Mouse (Mus musculus) cerebellum, adult 2 months (tissue): ENCODE data around the gene Prx. TPM values are rescaled to one million over a fixed set of nuclear protein-coding genes. Genes with fewer than 3 reads are reported as not detected.

Source experiments
- DNase-seq, 2 experiments: peaks; one replicate each; pipeline ENCODE4 v3.0.0; 2021
- H3K27ac ChIP-seq: fragments of 200-500 bp; 2 replicates; pipeline ENCODE4 v1.5.1; 2012; ENCODE audit warnings: low read length, control low read depth, inconsistent platforms; ENCODE audit not compliant: insufficient read depth
- H3K27me3 ChIP-seq: fragments of 200-500 bp; 2 replicates; pipeline ENCODE4 v1.6.1; 2012; ENCODE audit warnings: inconsistent platforms, mild to moderate bottlenecking, low read length, moderate library complexity; ENCODE audit not compliant: control insufficient read depth, insufficient read depth
- H3K4me1 ChIP-seq: fragments of 200-500 bp; 2 replicates; pipeline ENCODE4 v1.6.1; 2011; ENCODE audit warnings: low read length; ENCODE audit not compliant: control insufficient read depth, insufficient read depth
- H3K4me3 ChIP-seq: fragments of 200-500 bp; replicated peaks from 2 replicates; pipeline ENCODE3; 2011; ENCODE audit warnings: mild to moderate bottlenecking, low read depth, low read length, control low read depth; ENCODE audit not compliant: insufficient read depth
- CTCF ChIP-seq: fragments of 200-500 bp; IDR thresholded peaks from 2 replicates; pipeline ENCODE4 v1.5.1; 2011; ENCODE audit warnings: low read depth, mild to moderate bottlenecking, control low read depth, low read length, moderate library complexity, borderline replicate concordance; ENCODE audit not compliant: insufficient read depth
- POLR2A ChIP-seq: fragments of 200-500 bp; IDR thresholded peaks from 2 replicates; pipeline ENCODE4 v1.6.1; 2011; ENCODE audit warnings: low read length, control low read depth, borderline replicate concordance; ENCODE audit not compliant: insufficient read depth
- WGBS: fragments of 180-500 bp; shearing (Covaris S2); methylation state at CpG from one replicate; pipeline ENCODE4 v1.1.7; 2018; 5-methylcytosine and 5-hydroxymethylcytosine counted together
- polyA plus RNA-seq: library from polyadenylated mRNA; depleted of rRNA; stranded (reverse); fragments of >200 nt; gene quantifications from 2 replicates; pipeline ENCODE4 v1.2.3, GENCODE M21; 2012

Gene Prx
- polyA plus RNA-seq, 1 experiment = 0.34 TPM

- H3K27me3 ChIP-seq = no peaks in the 10 kb centered on the region
- H3K27ac ChIP-seq = no peak overlapping the region
- no peak for DNase-seq
- H3K4me1 ChIP-seq = no peaks in the 10 kb centered on the region
- TF ChIP-seq CTCF (no peak), POLR2A (no peak)
- WGBS = 92% methylated on average over 2 of the region's 2 CpGs
- H3K4me3 ChIP-seq = no peak overlapping the region
These were observed 11.7 kb downstream of the Prx start for GRCm38 (mm10) chr7:27510809-27511208.

- Histone ChIP-seq H3K4me1 (no peaks in the 10 kb centered on the region), H3K27ac (no peak overlapping the region), H3K4me3 (no peak overlapping the region), H3K27me3 (no peaks in the 10 kb centered on the region)
- no peak for TF ChIP-seq CTCF
- no peak for TF ChIP-seq POLR2A
- DNase-seq = no peak
- 78% methylated on average over 9 of the region's 9 CpGs for WGBS
These were observed 15.8 kb downstream of the Prx start for GRCm38 (mm10) chr7:27514961-27515360.

GRCm38 (mm10) chr7:27518314-27518713 is 19.2 kb downstream of the Prx start:
- H3K4me3 ChIP-seq = no peak overlapping the region
- 84% methylated on average over 9 of the region's 9 CpGs for WGBS
- TF ChIP-seq POLR2A (no peak), CTCF (no peak)
- no peaks in the 10 kb centered on the region for H3K4me1 ChIP-seq
- no peak for DNase-seq
- H3K27me3 ChIP-seq = no peaks in the 10 kb centered on the region
- H3K27ac ChIP-seq = no peak overlapping the region

GRCm38 (mm10) chr7:27520104-27520503 is 21.0 kb downstream of the Prx start:
- Histone ChIP-seq H3K4me3 (no peak overlapping the region), H3K27me3 (no peaks in the 10 kb centered on the region), H3K4me1 (no peaks in the 10 kb centered on the region), H3K27ac (no peak overlapping the region)
- TF ChIP-seq CTCF = 0 out of 2 replicates have a peak, but pooled peaks have one; percentile 11
- no peak for TF ChIP-seq POLR2A
- DNase-seq = no peak

GRCm38 (mm10) chr7:27520599-27520998 is 21.5 kb downstream of the Prx start:
- DNase-seq = no peak
- Histone ChIP-seq H3K4me1 (no peaks in the 10 kb centered on the region), H3K4me3 (no peak overlapping the region), H3K27ac (no peak overlapping the region), H3K27me3 (no peaks in the 10 kb centered on the region)
- TF ChIP-seq POLR2A (no peak), CTCF (no peak)
- 23% methylated on average over 1 of the region's 1 CpGs for WGBS

GRCm38 (mm10) chr7:27522967-27523366 is 23.8 kb downstream of the Prx start, which contains the start of gene Hipk4:
Hipk4 (plus strand) TSS chr7:27523267.
- 61% methylated on average over 5 of the region's 5 CpGs for WGBS
- H3K27ac ChIP-seq = no peak within 1 kb of the TSS

GRCm38 (mm10) chr7:27523805-27524204 is 24.7 kb downstream of the Prx start:
- no peak for DNase-seq
- Histone ChIP-seq H3K27me3 (no peaks in the 10 kb centered on the region), H3K4me3 (no peak overlapping the region), H3K27ac (no peak overlapping the region), H3K4me1 (no peaks in the 10 kb centered on the region)
- TF ChIP-seq POLR2A = no peak
- no peak for TF ChIP-seq CTCF
- 95% methylated on average over 13 of the region's 13 CpGs for WGBS

More at GRCm38 (mm10) chr7:27522967-27523366, 23.8 kb downstream of the Prx start, which contains the start of gene Hipk4:
- Histone ChIP-seq H3K4me3 (no peak within 1 kb of the TSS), H3K4me1 (no peaks in the 10 kb centered on the region), H3K27me3 (no peaks in the 10 kb centered on the region)
- TF ChIP-seq POLR2A = no peak
- no peak for TF ChIP-seq CTCF
- DNase-seq = no peak

GRCm38 (mm10) chr7:27526039-27526827 is 27.1 kb downstream of the Prx start:
- WGBS = 15% methylated on average over 10 of the region's 10 CpGs
- TF ChIP-seq POLR2A (no peak), CTCF (peak; percentile 94)
- Histone ChIP-seq H3K4me3 (no peak overlapping the region), H3K4me1 (no peaks in the 10 kb centered on the region), H3K27ac (no peak overlapping the region), H3K27me3 (no peaks in the 10 kb centered on the region)
- peak; percentile 76 to 79 for DNase-seq

GRCm38 (mm10) chr7:27529070-27529469 is 29.9 kb downstream of the Prx start:
- Histone ChIP-seq H3K4me3 (no peak overlapping the region), H3K27ac (no peak overlapping the region), H3K27me3 (no peaks in the 10 kb centered on the region), H3K4me1 (no peaks in the 10 kb centered on the region)
- 61% methylated on average over 21 of the region's 21 CpGs for WGBS
- DNase-seq = no peak
- TF ChIP-seq POLR2A = no peak
- no peak for TF ChIP-seq CTCF
